Mouse (Mus musculus) kidney, adult 2 months (tissue): Measurements from ENCODE around the gene Olfr323.

Experiments used
- CTCF ChIP-seq: fragments of 200-500 bp; conservative IDR thresholded peaks from 2 replicates; pipeline ENCODE4 v1.5.1; 2011; ENCODE audit warnings: low read depth, mild to moderate bottlenecking, control low read depth, low read length, moderate library complexity, mixed read lengths; ENCODE audit not compliant: insufficient read depth, insufficient read length
- POLR2A ChIP-seq: fragments of 200-500 bp; IDR thresholded peaks from one replicate; pipeline ENCODE4 v1.6.1; 2011; ENCODE audit warnings: low read depth, low read length, control low read depth

GRCm38 (mm10) chr11:58618369-58618768, 11.9 kb downstream of the Olfr323 start:
- TF ChIP-seq CTCF (no peak), POLR2A (no peak)
